Mouse (Mus musculus) Patski (cell line): ENCODE results near the gene 9930111J21Rik1. TPM values are rescaled to one million over a fixed set of nuclear protein-coding genes. Genes with fewer than 3 reads are reported as not detected.
A peak's percentile ranks its signal among the peaks of the same experiment; 100 is the strongest.
"Not testable (repeated sequence)": the region's sequence is repeated elsewhere in the genome, so short reads cannot be mapped to it uniquely, and the experiment has no call there.

Experiments
- ATAC-seq: fragments of 100-300 bp; one replicate; pipeline ENCODE4 v1.8.0; 2021
- CTCF ChIA-PET: fragments of 350-600 bp; sonication (Branson Sonifier 250); formaldehyde crosslinking; loops from one replicate; lab custom pipeline; 2022; ENCODE audit warnings: inconsistent platforms; lab: Charles Lee
- POLR2A ChIA-PET: fragments of 350-600 bp; sonication (Branson Sonifier 250); formaldehyde crosslinking; loops from one replicate; lab custom pipeline; 2022; ENCODE audit warnings: antibody characterized with exemption, inconsistent platforms; lab: Charles Lee
- DNase-seq: peaks from one replicate; pipeline ENCODE4 v3.0.0-alpha.2; 2011; ENCODE audit warnings: low read depth, low spot score
- H3K27me3 ChIP-seq: fragments of 371-371 bp; one replicate; pipeline ENCODE4 v1.5.1; 2021
- in situ Hi-C: fragments of 300-500 bp; cut with MboI; formaldehyde crosslinking; loops from 3 replicates; pipeline ENCODE4 v1.11.1; 2018; ENCODE audit warnings: low pct_unique_long_range_greater_than_20kb, mixed read lengths
- polyA plus RNA-seq: library from polyadenylated mRNA; unstranded; gene quantifications from one replicate; pipeline ENCODE4 v1.2.3, GENCODE M21; 2021

Gene 9930111J21Rik1
- 0.62 TPM for polyA plus RNA-seq

DNA sequence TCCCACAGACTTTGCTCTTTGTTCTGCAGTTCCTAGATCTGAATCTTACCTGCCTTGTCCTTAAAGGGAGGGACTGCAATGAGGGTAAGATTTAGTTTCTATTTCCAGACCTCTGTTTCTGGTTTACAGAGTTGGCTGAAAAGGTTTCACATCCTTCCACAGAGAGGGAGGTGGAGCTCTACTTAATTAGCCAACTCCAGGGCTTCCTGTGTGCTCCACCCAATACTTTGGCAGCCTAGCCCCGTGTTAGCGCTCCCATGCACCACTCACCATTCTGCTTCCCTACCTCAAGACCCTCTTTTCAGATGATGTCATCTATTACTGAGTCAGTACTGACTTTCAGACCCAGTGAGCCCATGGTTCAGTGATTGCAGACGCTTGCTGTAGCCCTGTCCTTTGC is at the start of gene 9930111J21Rik1:
Gene 9930111J21Rik1, minus strand, starts transcription at position 148 of the 400 bp plus-strand sequence.
- ATAC-seq, CTCF ChIA-PET, POLR2A ChIA-PET, in situ Hi-C loops, DNase-seq, H3K27me3 ChIP-seq: not testable (repeated sequence)

DNA sequence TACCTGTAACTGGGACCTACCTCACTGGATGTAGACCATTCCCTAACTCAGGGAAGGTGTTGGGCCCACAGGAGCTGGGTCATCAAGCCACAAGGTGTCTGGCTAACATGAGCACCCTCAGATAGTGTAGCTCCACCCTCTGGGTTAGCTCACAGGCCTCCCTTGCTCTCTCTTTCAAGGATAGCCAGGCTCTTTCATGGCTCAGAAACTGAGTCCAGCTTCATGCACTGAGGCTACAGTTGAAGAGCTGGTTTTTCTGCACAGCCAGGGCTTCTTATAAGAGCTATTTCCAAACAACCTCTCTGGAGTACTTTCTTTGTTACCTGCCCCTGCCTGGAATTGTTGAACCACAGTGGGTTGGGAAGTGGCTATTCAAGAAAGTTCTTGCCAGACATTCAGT is 32.9 kb upstream of the 9930111J21Rik1 start:
- H3K27me3 ChIP-seq, CTCF ChIA-PET, POLR2A ChIA-PET, ATAC-seq, in situ Hi-C loops, DNase-seq: not testable (repeated sequence)

DNA sequence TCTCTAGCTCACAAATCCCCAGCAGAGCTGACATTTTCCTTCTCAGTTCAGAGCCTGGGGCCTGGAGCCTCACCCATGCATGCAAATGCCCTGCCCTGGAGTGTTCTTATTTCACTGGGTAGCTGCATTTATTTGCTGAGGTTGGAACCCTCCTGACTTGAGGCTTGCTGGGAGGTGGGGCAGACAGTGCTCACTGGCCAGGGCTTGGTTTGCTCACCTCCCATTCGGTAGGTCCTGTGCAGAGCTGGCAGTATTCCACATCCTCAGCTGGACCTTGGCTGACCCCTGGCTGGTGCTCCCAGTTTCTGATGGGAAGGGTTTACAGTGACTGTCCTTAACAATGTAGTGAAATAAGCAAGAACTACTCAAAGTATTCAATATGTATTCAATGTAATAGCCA is 27.6 kb upstream of the 9930111J21Rik1 start:
- H3K27me3 ChIP-seq, CTCF ChIA-PET, in situ Hi-C loops, DNase-seq, POLR2A ChIA-PET: not testable (repeated sequence)
- ATAC-seq = peak; percentile 17

DNA sequence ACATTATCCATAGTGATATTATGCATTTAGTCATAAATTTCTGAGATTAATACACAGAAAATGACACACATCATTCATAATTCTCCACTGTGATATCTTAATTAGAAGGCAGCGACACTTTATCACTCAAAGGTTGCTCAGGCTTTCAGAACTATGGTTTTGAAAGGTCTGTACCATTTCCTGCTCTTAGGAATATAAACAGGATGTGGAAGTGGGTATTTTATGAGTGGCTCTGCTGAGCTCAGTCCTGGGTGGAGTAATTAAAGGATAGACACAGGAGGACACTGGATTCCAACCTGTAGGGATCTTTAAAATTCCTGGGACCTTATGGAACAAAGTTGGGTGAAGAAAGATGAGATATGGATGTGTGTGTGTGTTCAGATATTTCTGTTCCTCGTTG is 27.1 kb upstream of the 9930111J21Rik1 start:
- H3K27me3 ChIP-seq, ATAC-seq, POLR2A ChIA-PET, DNase-seq, CTCF ChIA-PET, in situ Hi-C loops: not testable (repeated sequence)

DNA sequence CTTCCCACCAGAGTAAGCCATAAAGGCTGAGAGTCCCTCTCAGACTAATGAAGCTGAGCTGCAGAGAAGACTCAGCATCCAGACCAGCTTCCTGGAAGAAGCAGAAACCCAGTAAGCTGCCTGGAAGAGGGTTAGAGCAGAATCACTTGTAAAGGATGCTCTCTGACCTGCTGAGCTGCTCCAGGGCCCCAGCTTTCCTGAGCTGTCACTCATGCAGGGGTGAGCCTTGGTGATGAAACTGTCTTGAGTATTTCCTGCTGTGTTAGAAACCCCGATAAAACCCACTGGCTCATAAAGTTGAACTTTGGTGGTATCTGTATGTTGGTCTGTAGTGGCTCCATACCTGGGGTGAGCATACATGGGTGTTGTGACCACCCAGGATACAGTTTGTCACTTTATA is 21.2 kb upstream of the 9930111J21Rik1 start:
- H3K27me3 ChIP-seq, CTCF ChIA-PET, ATAC-seq, DNase-seq, in situ Hi-C loops, POLR2A ChIA-PET: not testable (repeated sequence)

DNA sequence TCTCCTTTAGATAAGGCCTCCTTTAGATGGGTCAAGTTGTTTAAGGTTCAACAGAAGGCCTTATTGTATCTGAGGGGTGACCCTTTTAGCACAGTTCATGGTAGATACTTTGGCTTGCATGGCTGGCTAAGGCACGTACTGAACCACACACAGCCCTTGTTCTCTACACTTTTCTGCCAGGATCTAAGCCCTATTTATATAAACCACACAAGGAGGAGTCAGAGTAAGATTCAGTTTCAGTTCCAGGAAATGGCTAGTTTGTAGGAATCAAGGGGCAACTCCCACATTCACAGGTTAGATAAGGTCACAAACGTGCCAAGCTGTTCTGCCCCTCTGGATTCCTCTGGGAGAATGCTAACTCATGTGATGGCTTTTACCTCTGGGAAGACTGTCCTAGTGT is 14.8 kb upstream of the 9930111J21Rik1 start, which contains the start of gene Tgtp1:
Gene Tgtp1, minus strand, starts transcription at position 155 of the 400 bp plus-strand sequence.
- CTCF ChIA-PET, DNase-seq, H3K27me3 ChIP-seq, ATAC-seq, POLR2A ChIA-PET: not testable (repeated sequence)
- in situ Hi-C loops = loop anchor here (10.0 kb wide), 2 partner anchors 69 to 91 kb away; no protein-coding TSS in a partner anchor

DNA sequence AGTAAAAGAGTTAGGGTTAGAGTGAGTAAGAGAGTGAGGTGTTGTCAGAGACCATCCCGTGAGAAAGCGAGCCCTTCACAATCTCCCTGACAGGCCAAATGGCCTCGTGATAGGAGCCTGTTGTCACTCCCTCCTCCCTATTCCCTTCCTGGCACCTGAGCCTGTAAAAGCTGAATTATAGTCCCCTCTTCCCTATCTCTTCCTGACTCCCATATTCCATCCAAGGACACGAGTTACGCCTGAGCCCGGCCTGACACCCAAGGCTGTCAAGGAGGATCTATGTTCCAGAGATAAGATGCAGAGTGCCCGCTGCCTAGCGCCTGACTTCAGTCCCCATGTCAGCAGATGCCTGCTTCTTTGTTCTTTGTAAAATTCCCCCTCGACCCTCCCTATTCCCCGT is 14.1 kb upstream of the 9930111J21Rik1 start:
- ATAC-seq, CTCF ChIA-PET, H3K27me3 ChIP-seq, DNase-seq, POLR2A ChIA-PET: not testable (repeated sequence)
- in situ Hi-C loops = loop anchor here (10.0 kb wide), 2 partner anchors 68 to 92 kb away; no protein-coding TSS in a partner anchor

DNA sequence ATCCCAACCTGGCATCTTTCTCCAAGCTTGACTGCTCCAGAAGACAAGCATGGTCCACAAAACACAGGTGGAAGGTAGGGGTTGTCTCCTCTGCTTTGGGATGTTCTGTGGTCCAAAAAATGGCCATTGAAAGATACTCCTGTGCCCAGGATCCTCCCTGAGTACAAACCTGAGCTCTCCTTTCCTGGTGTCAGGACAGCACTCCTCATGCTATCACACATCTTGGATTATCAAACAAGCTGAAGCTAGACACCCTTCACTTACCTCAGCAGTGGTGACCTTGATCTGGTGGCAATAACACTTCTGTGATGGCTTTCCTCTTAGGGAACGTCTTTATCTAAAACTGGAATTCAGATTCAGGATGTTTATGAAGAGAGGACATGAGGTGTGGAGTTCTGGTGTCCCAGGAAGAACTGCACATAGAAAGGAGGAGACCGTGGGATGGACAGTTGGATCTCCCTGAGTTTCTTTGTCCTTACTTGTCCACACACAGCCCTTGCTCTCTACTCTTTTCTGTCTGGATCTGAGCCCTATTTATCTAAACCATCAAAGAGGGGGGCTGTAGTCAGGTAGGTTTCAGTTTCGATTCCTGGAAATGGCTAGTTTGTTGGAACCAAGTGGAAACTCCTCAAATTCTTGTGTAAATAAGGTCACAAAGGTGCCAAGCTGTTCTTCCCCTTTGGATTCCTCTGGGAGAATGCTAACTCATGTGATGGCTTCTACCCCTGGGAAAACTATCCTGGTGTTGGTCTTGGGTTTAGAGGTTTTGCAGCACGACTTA is 12.7 kb upstream of the 9930111J21Rik1 start, which contains the start of gene Gm12185:
Gene Gm12185, minus strand, starts transcription at position 487 of the 781 bp plus-strand sequence.
- POLR2A ChIA-PET, ATAC-seq, H3K27me3 ChIP-seq, DNase-seq: not testable (repeated sequence)
- CTCF ChIA-PET = interaction anchor here (1.2 kb wide), 1 partner anchor 93 kb away, joined by 3 read pairs; no protein-coding TSS in a partner anchor
- in situ Hi-C loops = loop anchor here (10.0 kb wide), 2 partner anchors 67 to 93 kb away; no protein-coding TSS in a partner anchor

DNA sequence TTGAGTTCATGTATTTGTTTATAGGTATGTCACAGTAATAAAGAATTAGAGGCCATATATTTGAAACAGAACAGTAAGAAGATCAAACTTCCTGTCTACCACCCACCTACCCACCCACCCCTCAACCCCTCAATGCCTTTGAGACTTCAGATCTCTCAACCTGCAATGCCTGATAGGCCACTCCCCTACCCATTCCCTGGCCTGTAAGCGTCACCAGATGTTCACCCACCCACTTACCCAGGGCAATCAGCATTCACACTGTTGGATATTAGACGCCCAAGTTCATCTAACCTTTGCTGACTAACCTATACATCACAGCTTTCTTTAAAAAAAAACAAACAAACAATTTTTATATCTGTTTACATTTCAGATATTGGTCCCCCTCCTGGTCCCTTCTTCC is 10.8 kb upstream of the 9930111J21Rik1 start:
- POLR2A ChIA-PET, CTCF ChIA-PET, H3K27me3 ChIP-seq, ATAC-seq, DNase-seq: not testable (repeated sequence)
- in situ Hi-C loops = loop anchor here (10.0 kb wide), 2 partner anchors 65 to 95 kb away; no protein-coding TSS in a partner anchor

DNA sequence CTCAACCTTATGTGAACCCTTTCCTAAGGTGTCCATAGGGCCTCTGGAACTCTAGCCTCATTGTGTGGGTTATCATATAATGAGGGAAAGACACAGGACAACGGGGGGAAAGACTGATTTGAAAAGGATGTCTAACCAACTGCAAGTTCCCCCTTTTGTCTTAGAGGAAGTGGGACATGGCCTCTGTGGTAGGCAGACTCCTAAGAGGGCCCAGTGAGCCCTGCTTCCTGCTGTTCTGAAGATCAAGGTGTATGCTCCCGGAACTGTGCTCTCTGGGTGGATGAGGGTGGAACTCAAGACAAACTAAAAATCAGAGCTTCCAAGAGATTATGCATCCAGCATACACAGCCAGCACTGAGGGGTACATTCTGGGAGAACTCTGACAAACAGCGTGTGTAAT is 9.0 kb upstream of the 9930111J21Rik1 start:
- in situ Hi-C loops, DNase-seq, H3K27me3 ChIP-seq, POLR2A ChIA-PET, CTCF ChIA-PET, ATAC-seq: not testable (repeated sequence)

DNA sequence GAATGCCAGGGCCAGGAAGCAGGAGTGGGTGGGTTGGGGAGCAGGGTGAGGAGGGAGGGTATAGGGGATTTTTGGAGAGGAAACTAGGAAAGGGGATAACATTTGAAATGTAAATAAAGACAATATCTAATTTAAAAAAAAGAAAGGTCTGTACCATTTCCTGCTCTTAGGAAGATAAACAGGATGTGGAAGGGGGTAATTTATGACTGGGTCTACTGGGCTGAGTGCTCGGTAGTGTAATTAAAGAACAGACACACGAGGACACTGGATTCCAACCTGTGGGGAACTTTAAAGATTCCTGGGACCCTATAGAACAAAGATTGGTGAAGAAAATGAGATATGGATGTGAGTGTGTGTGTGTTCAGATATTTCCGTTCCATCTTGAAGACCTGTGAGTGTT is 3.6 kb upstream of the 9930111J21Rik1 start:
- ATAC-seq, CTCF ChIA-PET, POLR2A ChIA-PET, DNase-seq, in situ Hi-C loops, H3K27me3 ChIP-seq: not testable (repeated sequence)

DNA sequence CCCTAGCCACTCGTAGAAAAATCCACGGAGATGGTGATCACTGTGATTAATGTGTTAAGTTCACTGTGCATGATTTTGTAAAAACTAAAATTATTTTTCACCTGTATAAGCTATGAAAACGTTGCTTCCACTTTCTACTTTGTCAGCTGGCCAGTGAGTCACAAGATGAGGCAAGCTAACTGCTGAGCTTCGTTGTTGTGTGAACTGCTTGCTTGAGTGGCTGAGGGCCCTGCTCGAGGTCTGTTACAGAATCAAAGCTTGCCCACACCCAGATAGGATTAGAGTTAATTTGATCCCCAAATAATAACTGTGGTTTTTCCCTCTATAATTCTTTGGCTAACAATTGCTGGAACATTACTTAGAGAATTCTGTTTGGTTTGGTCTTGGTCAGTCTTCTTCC is 854 bp upstream of the 9930111J21Rik1 start:
- CTCF ChIA-PET, in situ Hi-C loops, H3K27me3 ChIP-seq, POLR2A ChIA-PET, DNase-seq: not testable (repeated sequence)
- peak; percentile 83 for ATAC-seq

DNA sequence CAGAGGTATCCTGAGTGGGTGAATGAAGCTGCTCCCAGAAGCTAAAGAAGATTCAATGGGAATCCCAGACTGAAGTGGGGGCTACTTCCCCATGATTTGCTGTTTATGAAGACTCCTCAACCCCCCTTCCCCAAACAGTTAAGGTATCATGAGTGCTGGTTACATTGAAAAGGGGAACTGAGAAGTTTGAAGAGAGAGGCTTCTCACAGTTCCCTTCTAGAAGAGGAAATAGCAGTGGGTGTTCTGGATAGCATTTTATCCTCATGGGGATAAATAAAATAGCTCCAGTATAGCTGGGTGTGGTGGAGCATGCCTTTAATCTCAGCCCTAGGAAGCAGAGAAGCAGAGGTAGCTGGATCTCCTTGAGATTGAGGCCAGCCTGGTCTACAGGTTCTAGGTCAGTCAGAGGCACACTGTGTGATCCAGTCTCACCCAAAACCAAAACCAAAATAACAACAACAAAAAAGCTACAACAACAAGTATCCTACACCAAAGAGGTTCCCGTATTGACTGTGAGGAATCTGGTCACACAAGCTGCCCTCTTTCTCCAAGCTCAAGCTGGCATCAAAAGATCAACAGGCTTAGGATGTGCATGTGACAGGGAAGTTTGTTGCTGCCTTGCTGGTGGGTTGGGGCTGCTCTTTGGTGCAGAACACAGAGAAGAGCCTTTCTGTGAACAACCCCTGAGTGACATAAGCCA is 808 bp downstream of the 9930111J21Rik1 start, which contains the start of gene Olfr56:
Gene Olfr56, plus strand, starts transcription at position 650 of the 700 bp plus-strand sequence.
- DNase-seq, POLR2A ChIA-PET, CTCF ChIA-PET, ATAC-seq, in situ Hi-C loops, H3K27me3 ChIP-seq: not testable (repeated sequence)

DNA sequence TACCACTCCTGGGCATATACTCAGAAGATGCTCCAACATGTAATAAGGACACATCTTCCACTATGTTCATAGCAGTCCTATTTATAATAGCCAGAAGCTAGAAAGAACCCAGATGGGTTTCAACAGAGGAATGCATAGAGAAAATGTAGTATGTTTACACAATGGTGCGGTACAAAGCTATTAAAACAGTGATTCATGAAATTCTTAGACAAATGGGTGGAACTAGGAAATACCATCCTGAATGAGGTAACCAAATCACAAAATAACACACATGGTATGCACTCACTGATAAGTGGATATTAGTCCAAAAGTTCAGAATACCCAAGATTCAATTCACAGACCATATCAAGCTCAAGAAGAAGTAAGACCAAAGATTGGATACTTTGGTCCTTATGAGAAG is 4.5 kb downstream of the 9930111J21Rik1 start:
- H3K27me3 ChIP-seq, in situ Hi-C loops, CTCF ChIA-PET, POLR2A ChIA-PET, DNase-seq: not testable (repeated sequence)
- peak; percentile 86 for ATAC-seq

DNA sequence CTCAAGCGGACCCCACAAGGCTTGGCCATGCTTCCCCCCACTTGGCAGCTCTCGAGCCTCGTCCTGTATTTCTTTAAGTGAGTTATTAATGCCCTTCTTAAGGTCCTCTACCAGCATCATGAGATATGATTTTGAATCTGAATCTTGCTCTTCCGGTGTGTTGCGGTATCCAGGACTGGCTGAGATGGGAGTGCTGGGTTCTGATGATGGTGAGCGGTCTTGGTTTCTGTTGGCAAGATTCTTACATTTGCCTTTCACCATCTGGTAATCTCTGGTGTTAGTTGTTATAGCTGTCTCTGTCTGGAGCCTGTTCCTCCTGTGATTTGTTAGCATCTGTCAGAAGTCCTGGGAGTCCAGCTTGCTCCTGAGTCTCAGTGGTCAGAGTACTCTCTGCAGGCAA is 33.1 kb downstream of the 9930111J21Rik1 start, which contains the start of gene Psme2b:
Gene Psme2b, minus strand, starts transcription at position 101 of the 400 bp plus-strand sequence.
- H3K27me3 ChIP-seq, in situ Hi-C loops, ATAC-seq, POLR2A ChIA-PET, CTCF ChIA-PET, DNase-seq: not testable (repeated sequence)
